15 mouse cellular contexts compared by ENCODE assay signal in the genomic region with DNA sequence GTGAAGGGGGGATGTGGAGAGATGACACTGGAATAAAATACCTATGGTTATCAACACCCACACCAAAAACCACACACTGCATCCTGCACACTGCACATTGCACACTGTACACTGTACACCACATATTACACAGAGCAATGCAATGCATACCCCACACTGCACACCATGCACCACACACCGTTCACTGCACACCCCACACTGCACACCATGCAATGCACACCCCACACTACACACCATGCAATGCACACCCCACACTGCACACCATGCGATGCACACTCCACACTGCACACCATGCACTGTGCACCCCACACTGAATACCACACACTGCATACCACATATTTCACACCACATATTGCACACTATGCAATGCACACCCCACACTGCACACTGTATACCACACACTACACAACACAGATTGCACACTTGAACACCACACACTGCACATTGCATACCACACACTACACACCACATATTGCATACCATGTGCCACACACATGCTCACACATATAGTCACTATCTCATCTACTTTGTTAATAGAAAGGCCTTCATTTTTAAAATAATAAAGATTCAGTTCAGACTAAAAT.
DNase-seq lines count a peak whose midpoint lies in the region; ATAC-seq and TF ChIP-seq lines count a peak whose summit lies in the region.
"Had no signal": no experiment of that assay in that cellular context is flagged by ENCODE, and none has a peak within 500 bp of the region (broad histone marks: within the 10 kb centered on the region; RNA-seq: fewer than 3 reads in every experiment).

No protein-coding gene starts in this region.

- WGBS in hindbrain, embryonic 15.5 days: 98% methylated on average over 2 of the region's 2 CpGs
- WGBS in hindbrain, embryonic 14.5 days: 98% methylated on average over 2 of the region's 2 CpGs

- TF ChIP-seq EP300 in CH12.LX (IDR thresholded peaks at IDR 0.05; ENCODE audit: low read length) (no peak), MEL (IDR thresholded peaks at IDR 0.05; ENCODE audit: low read depth in 1 of 2, low read length in 2 of 2) (no peak)

- H3K9me3 ChIP-seq in hindbrain, embryonic 15.5 days: no peaks in the 10 kb centered on the region
- no peaks in the 10 kb centered on the region for H3K9me3 ChIP-seq in hindbrain, embryonic 14.5 days (ENCODE audit: control insufficient read depth, low read length)
- H3K9me3 ChIP-seq in CH12.LX (replicated peaks; ENCODE audit: low read length): peaks cover 56% of the 10 kb centered on the region
- no peaks in the 10 kb centered on the region for H3K9me3 ChIP-seq in MEL (replicated peaks; ENCODE audit: insufficient read depth, low read length)

- ATAC-seq in hindbrain, embryonic 15.5 days (ENCODE audit: low FRiP score, low read depth): peak; percentile 27; the same call in 1 of the 2 replicates
- ATAC-seq in hindbrain, embryonic 14.5 days (ENCODE audit: low FRiP score): no peak
- 0 out of 2 replicates have a peak, but pooled peaks have one; percentile 15 for ATAC-seq in megakaryocyte, adult 5-6 weeks (ENCODE audit: poor library complexity, severe bottlenecking)
- ATAC-seq: hindbrain, embryonic 16.5 days had no signal

- in situ Hi-C loops in CH12.LX (cut with MboI; ENCODE audit: low pct_ligation_motif_present, low pct_unique_long_range_greater_than_20kb, low sequenced_read_pairs): no loop called here

- no peaks in the 10 kb centered on the region for H3K27me3 ChIP-seq in hindbrain, embryonic 15.5 days
- no peaks in the 10 kb centered on the region for H3K27me3 ChIP-seq in hindbrain, embryonic 14.5 days (ENCODE audit: control insufficient read depth, insufficient read depth, low read length)
- no peaks in the 10 kb centered on the region for H3K27me3 ChIP-seq in CH12.LX (replicated peaks)
- no peaks in the 10 kb centered on the region for H3K27me3 ChIP-seq in MEL (ENCODE audit: control insufficient read depth in 1 of 2, insufficient read depth in 2 of 2, low read length in 2 of 2)

- dilution Hi-C loops in CH12.LX (cut with MboI; ENCODE audit: extremely low pct_ligation_motif_present, extremely low pct_unique_long_range_greater_than_20kb, low sequenced_read_pairs): no loop called here

- TF ChIP-seq RAD21 in CH12.LX (IDR thresholded peaks at IDR 0.05; ENCODE audit: low read depth, low read length) (no peak), MEL (IDR thresholded peaks at IDR 0.05; ENCODE audit: low read depth, low read length) (no peak)

- no peaks in the 10 kb centered on the region for H3K4me1 ChIP-seq in hindbrain, embryonic 15.5 days (replicated peaks)
- no peaks in the 10 kb centered on the region for H3K4me1 ChIP-seq in hindbrain, embryonic 14.5 days (replicated peaks; ENCODE audit: control insufficient read depth, insufficient read depth, low read length)
- H3K4me1 ChIP-seq in CH12.LX (ENCODE audit: control insufficient read depth in 1 of 2, insufficient read depth in 2 of 2): no peaks in the 10 kb centered on the region
- H3K4me1 ChIP-seq in MEL (ENCODE audit: control insufficient read depth in 1 of 2, insufficient read depth in 2 of 2, low read length in 2 of 2): no peaks in the 10 kb centered on the region

- DNase-seq in hindbrain, embryonic 14.5 days (ENCODE audit: low spot score): no peak
- no peak for DNase-seq in CH12.LX (ENCODE audit: extremely low read depth)
- no peak for DNase-seq in MEL (ENCODE audit: low read depth, low spot score)
- no peak for DNase-seq in urinary bladder, postnatal 25 days (ENCODE audit: low spot score)
- DNase-seq in cerebellum, adult 9-10 months: no peak
- DNase-seq in right cerebral cortex, postnatal 4 days: no peak
- DNase-seq: adrenal gland, postnatal 14 days; cerebellum, adult 2 months; kidney, adult 11 months; lung, adult 18-20 months; right cerebral cortex, adult 18-20 months; thymus, postnatal 14 days had no signal

- H3K4me2 ChIP-seq in hindbrain, embryonic 15.5 days: no peak overlapping the region
- H3K4me2 ChIP-seq in hindbrain, embryonic 14.5 days (replicated peaks): no peak overlapping the region
- H3K4me2 ChIP-seq in CH12.LX (ENCODE audit: insufficient read depth, low read depth, poor library complexity, severe bottlenecking): no peak overlapping the region

- TF ChIP-seq CTCF in CH12.LX (conservative IDR thresholded peaks at IDR 0.05 in 1 of 2, IDR thresholded peaks at IDR 0.05 in 1 of 2; ENCODE audit: low read depth in 2 of 2, low read length in 2 of 2): no peak
- no peak for TF ChIP-seq CTCF in MEL (IDR thresholded peaks at IDR 0.05 in 2 of 3, conservative IDR thresholded peaks at IDR 0.05 in 1 of 3; ENCODE audit: control insufficient read depth in 1 of 3, insufficient read depth in 1 of 3, low read depth in 2 of 3, low read length in 3 of 3, poor library complexity in 1 of 3, severe bottlenecking in 1 of 3)

- no peak overlapping the region for H3K27ac ChIP-seq in hindbrain, embryonic 15.5 days (replicated peaks)
- H3K27ac ChIP-seq in hindbrain, embryonic 14.5 days: no peak overlapping the region
- H3K27ac ChIP-seq in CH12.LX (ENCODE audit: insufficient read depth, low read depth) (0 out of 2 replicates have a peak overlapping the region, but pooled peaks have one; percentile 4), MEL (ENCODE audit: control insufficient read depth, low read depth, low read length) (no peak overlapping the region)

- no peak overlapping the region for H3K9ac ChIP-seq in hindbrain, embryonic 15.5 days
- H3K9ac ChIP-seq in hindbrain, embryonic 14.5 days: no peak overlapping the region
- H3K9ac ChIP-seq in CH12.LX (ENCODE audit: insufficient read depth, low read depth) (no peak overlapping the region), MEL (ENCODE audit: control insufficient read depth, low read depth, low read length, poor library complexity, severe bottlenecking) (no peak overlapping the region)

- H3K4me3 ChIP-seq in hindbrain, embryonic 15.5 days: no peak overlapping the region
- no peak overlapping the region for H3K4me3 ChIP-seq in hindbrain, embryonic 14.5 days (replicated peaks; ENCODE audit: low read length)
- H3K4me3 ChIP-seq in CH12.LX (replicated peaks in 1 of 3; ENCODE audit: low read depth in 2 of 3, low read length in 2 of 3, poor library complexity in 1 of 3) (no peak overlapping the region), MEL (ENCODE audit: control insufficient read depth in 1 of 2, insufficient read depth in 1 of 2, low read depth in 2 of 2, low read length in 2 of 2) (no peak overlapping the region)

- H3K79me2 ChIP-seq in CH12.LX (replicated peaks; ENCODE audit: control insufficient read depth, extremely low read depth, insufficient read depth, poor library complexity, severe bottlenecking) (no peaks in the 10 kb centered on the region), MEL (ENCODE audit: control insufficient read depth, insufficient read depth, low read length, poor library complexity) (no peaks in the 10 kb centered on the region)

- no peaks in the 10 kb centered on the region for H3K36me3 ChIP-seq in hindbrain, embryonic 15.5 days
- H3K36me3 ChIP-seq in hindbrain, embryonic 14.5 days (replicated peaks; ENCODE audit: control insufficient read depth, insufficient read depth): no peaks in the 10 kb centered on the region
- no peaks in the 10 kb centered on the region for H3K36me3 ChIP-seq in CH12.LX (replicated peaks in 1 of 2; ENCODE audit: control insufficient read depth in 1 of 2, insufficient read depth in 1 of 2, low read length in 1 of 2)
- H3K36me3 ChIP-seq in MEL (ENCODE audit: control insufficient read depth in 1 of 2, insufficient read depth in 2 of 2, low read length in 2 of 2): no peaks in the 10 kb centered on the region

- no peak for TF ChIP-seq POLR2A in CH12.LX (IDR thresholded peaks at IDR 0.05; ENCODE audit: low read depth, low read length)
- TF ChIP-seq POLR2A in MEL (IDR thresholded peaks at IDR 0.05; ENCODE audit: control insufficient read depth in 1 of 2, insufficient read depth in 1 of 2, low read depth in 1 of 2, low read length in 2 of 2, poor library complexity in 1 of 2): no peak

TF ChIP-seq in CH12.LX, 34 proteins besides CTCF, POLR2A, EP300 and RAD21:
- TF ChIP-seq MAZ (IDR thresholded peaks at IDR 0.05; ENCODE audit: low read depth, low read length): no peak
- no peak for TF ChIP-seq POLR2AphosphoS2 (IDR thresholded peaks at IDR 0.05; ENCODE audit: low read depth, low read length)
- no peak for TF ChIP-seq ZNF384 (IDR thresholded peaks at IDR 0.05; ENCODE audit: low read depth, low read length)
- no peak for TF ChIP-seq ZKSCAN1 (IDR thresholded peaks at IDR 0.05; ENCODE audit: borderline replicate concordance, low read depth, low read length)
- no peak for TF ChIP-seq MXI1 (IDR thresholded peaks at IDR 0.05; ENCODE audit: low read depth, low read length)
- TF ChIP-seq PAX5 (IDR thresholded peaks at IDR 0.05; ENCODE audit: low read length): no peak
- TF ChIP-seq MAFK (IDR thresholded peaks at IDR 0.05; ENCODE audit: insufficient replicate concordance, low read length): no peak
- TF ChIP-seq JUND (conservative IDR thresholded peaks at IDR 0.05; ENCODE audit: low read depth, low read length): no peak
- TF ChIP-seq MEF2A (IDR thresholded peaks at IDR 0.05; ENCODE audit: borderline replicate concordance, low read depth, low read length): no peak
- no peak for TF ChIP-seq MAX (IDR thresholded peaks at IDR 0.05; ENCODE audit: low read length)
- no peak for TF ChIP-seq KAT2A (IDR thresholded peaks at IDR 0.05; ENCODE audit: insufficient replicate concordance, low read length)
- TF ChIP-seq ZC3H11A (IDR thresholded peaks at IDR 0.05; ENCODE audit: low read depth, low read length): no peak

TF ChIP-seq in MEL, 35 proteins besides CTCF, POLR2A, EP300 and RAD21:
- TF ChIP-seq BHLHE40 (IDR thresholded peaks at IDR 0.05; ENCODE audit: borderline replicate concordance, low read depth, low read length) (no peak), POLR2AphosphoS5 (IDR thresholded peaks at IDR 0.05; ENCODE audit: borderline replicate concordance, low read depth, low read length) (peak; percentile 68; the same call in 1 of the 2 replicates)
TF ChIP-seq in MEL: peak in this region for 1.
